Mouse (Mus musculus) liver, postnatal 0 days (tissue): ENCODE results near the gene Commd7.

Source experiments
- CTCF ChIP-seq: sonication (generic); IDR thresholded peaks from 2 replicates; pipeline ENCODE4 v1.5.1; 2016; ENCODE audit warnings: antibody characterized with exemption, low read depth
- EP300 ChIP-seq: IDR thresholded peaks from 2 replicates; pipeline ENCODE4 v1.6.1; 2016; ENCODE audit warnings: antibody characterized with exemption, low read depth, mild to moderate bottlenecking

- TF ChIP-seq CTCF (no peak), EP300 (no peak)
Observed at GRCm38 (mm10) chr2:153577122-153577521, 55.5 kb downstream of the Commd7 start.
